Mouse (Mus musculus): ENCODE data around the gene Faiml. TPM values are rescaled to one million over a fixed set of nuclear protein-coding genes. Genes with fewer than 3 reads are reported as not detected.

Faiml gene
- polyA plus RNA-seq, 1 experiment from 2014 or later: not detected

DNA sequence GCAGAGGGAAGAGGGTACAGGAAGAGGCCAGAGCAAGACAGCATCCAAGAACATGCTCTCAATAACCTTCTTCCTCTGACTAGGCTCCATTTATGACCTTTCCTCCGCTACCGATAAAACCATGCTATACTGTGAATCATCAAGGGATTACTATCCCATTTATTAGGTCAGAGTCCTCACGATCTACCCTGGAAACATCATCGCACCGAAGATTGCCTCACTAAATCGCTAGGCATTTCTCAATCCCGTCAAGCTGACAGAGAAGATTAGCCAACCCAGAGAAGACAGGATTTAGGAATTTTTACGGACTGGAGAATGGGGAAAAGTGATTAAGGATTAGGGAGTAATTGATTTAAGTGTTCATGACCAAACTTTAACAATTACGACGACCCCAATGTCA, 1.2 kb upstream of the Faiml start:
- no peak for DNase-seq (ENCODE audit: low spot score)
- Histone ChIP-seq H3K4me3 (no peak overlapping the region), H3K27me3 (replicated peaks; ENCODE audit: low read depth, poor library complexity, severe bottlenecking) (no peaks in the 10 kb centered on the region), H3K9me3 (no peaks in the 10 kb centered on the region), H3K36me3 (replicated peaks) (no peaks in the 10 kb centered on the region), H3K27ac (replicated peaks) (no peak overlapping the region), H3K4me1 (peaks cover 5% of the 10 kb centered on the region; the same call in 1 of the 2 replicates)
- 85% methylated on average over 10 of the region's 10 CpGs for WGBS

DNA sequence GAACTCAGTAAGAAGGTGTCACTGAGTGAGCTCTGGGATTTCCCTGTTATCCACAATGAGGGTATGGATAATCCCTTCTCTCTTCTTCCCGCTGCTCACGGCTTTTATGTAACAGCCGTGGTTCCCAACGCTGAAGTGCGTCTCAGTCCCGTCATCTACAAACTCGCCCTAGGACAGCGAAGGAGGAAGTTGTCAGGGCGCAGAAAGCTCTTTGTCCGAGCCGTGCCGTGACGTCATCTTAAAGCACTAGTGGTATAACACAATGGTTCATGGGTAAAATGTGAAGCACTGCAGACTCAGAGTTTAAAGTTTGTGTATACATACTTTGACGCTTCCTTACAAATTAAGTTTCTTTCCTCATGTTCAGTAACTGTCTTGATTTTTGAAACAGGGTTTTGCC, 7.6 kb downstream of the Faiml start:
- WGBS: 89% methylated on average over 14 of the region's 14 CpGs
- Histone ChIP-seq H3K27me3 (replicated peaks; ENCODE audit: low read depth, poor library complexity, severe bottlenecking) (no peaks in the 10 kb centered on the region), H3K4me1 (no peaks in the 10 kb centered on the region), H3K27ac (replicated peaks) (no peak overlapping the region), H3K9me3 (no peaks in the 10 kb centered on the region), H3K36me3 (replicated peaks) (no peaks in the 10 kb centered on the region), H3K4me3 (no peak overlapping the region)
- DNase-seq (ENCODE audit: low spot score): no peak

- H3K27ac ChIP-seq (replicated peaks): no peak overlapping the region
- no peaks in the 10 kb centered on the region for H3K9me3 ChIP-seq
- H3K27me3 ChIP-seq (replicated peaks; ENCODE audit: low read depth, poor library complexity, severe bottlenecking): no peaks in the 10 kb centered on the region
- WGBS: 66% methylated on average over 3 of the region's 3 CpGs
- no peak for DNase-seq (ENCODE audit: low spot score)
- no peaks in the 10 kb centered on the region for H3K36me3 ChIP-seq (replicated peaks)
- no peaks in the 10 kb centered on the region for H3K4me1 ChIP-seq
- no peak overlapping the region for H3K4me3 ChIP-seq
Measured at GRCm38 (mm10) chr9:99224583-99224982, 12.5 kb downstream of the Faiml start.

DNA sequence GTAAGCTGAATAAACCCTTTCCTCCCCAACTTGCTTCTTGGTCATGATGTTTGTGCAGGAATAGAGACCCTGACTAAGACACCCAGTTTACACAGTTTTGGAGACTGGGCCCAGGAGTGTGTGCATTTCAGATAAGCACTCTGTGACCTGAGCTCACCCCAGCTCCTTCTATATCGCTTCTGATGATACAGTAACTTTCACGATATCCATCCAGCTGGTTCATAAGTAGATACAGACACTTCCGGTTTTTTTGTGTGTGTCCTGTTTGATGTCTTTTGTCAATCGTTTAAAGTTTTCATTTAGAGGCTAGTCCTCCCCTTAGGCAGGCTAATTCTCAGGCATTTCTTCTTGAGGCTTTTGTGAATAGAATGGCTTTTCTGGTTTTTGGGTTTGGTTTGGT, 15.4 kb downstream of the Faiml start:
- Histone ChIP-seq H3K4me1 (no peaks in the 10 kb centered on the region), H3K36me3 (replicated peaks) (no peaks in the 10 kb centered on the region), H3K4me3 (no peak overlapping the region), H3K27me3 (replicated peaks; ENCODE audit: low read depth, poor library complexity, severe bottlenecking) (no peaks in the 10 kb centered on the region), H3K9me3 (no peaks in the 10 kb centered on the region), H3K27ac (replicated peaks) (no peak overlapping the region)
- WGBS: 89% methylated on average over 4 of the region's 4 CpGs
- no peak for DNase-seq (ENCODE audit: low spot score)

DNA sequence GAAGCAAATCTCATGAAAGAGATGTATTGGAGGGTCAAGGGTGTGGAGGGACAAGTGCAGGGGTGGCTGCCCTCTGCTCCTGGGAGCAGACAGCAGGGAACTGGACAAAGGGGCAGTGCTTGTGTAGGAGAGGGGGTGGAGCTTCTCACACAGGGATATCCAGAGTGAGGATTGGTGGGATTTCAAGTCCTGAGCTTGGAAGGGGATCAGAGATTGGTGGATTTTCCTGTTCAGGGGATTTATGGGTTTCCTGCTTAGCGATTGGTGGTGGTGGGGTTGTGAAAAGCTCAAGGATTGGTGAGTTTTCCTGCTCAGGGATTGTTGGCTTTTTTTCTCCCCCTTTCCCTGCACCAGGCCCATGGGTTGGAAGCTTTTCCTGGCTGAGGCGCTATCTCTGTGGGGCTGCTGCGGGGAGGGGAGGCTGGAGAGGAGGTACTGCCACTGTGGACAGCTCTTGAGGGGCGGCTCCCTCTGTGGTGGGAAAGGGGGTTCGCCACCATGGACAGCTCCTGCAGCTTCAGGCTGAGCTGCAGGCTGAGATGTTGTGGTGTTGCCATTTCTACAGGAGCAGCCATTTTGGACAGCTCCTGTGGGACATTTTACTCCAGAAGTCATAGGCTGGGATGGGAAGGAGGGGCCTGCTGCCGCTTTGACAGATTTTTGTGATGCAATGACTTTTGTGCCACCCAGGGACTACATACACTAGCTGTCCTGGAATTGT, 18.9 kb downstream of the Faiml start:
- WGBS: 22% methylated on average over 6 of the region's 6 CpGs
- DNase-seq (ENCODE audit: low spot score): peak; percentile 84
- no peak overlapping the region for H3K4me3 ChIP-seq
- H3K9me3 ChIP-seq: no peaks in the 10 kb centered on the region
- no peak overlapping the region for H3K27ac ChIP-seq (replicated peaks)
- H3K27me3 ChIP-seq (replicated peaks; ENCODE audit: low read depth, poor library complexity, severe bottlenecking): no peaks in the 10 kb centered on the region
- no peaks in the 10 kb centered on the region for H3K36me3 ChIP-seq (replicated peaks)
- H3K4me1 ChIP-seq: no peaks in the 10 kb centered on the region

DNA sequence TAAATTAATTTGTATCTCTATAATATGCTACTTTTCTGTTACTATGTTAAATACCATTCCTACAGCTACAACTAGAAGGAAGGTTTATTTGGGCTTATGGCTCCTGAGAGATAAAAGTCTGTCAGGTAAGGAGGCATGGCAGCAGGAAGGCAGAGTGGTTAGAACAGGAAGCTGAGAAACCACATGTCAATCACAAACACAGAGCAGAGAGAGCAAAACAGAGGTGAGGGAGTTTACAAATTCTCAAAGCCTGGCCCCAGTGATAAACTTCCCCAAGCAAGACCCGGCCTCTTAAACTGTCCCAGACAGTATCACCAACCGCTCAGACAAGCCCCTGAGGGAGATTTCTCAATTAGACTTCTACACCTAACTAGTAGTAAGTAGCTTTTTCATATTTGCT, 20.9 kb downstream of the Faiml start:
- H3K4me3 ChIP-seq: no peak overlapping the region
- DNase-seq (ENCODE audit: low spot score): no peak
- no peak overlapping the region for H3K27ac ChIP-seq (replicated peaks)
- H3K9me3 ChIP-seq: no peaks in the 10 kb centered on the region
- peaks cover 1% of the 10 kb centered on the region; the same call in 1 of the 2 replicates for H3K4me1 ChIP-seq
- H3K36me3 ChIP-seq (replicated peaks): no peaks in the 10 kb centered on the region
- no peaks in the 10 kb centered on the region for H3K27me3 ChIP-seq (replicated peaks; ENCODE audit: low read depth, poor library complexity, severe bottlenecking)
- whole genome bisulfite sequencing: 62% methylated on average over 2 of the region's 2 CpGs

DNA sequence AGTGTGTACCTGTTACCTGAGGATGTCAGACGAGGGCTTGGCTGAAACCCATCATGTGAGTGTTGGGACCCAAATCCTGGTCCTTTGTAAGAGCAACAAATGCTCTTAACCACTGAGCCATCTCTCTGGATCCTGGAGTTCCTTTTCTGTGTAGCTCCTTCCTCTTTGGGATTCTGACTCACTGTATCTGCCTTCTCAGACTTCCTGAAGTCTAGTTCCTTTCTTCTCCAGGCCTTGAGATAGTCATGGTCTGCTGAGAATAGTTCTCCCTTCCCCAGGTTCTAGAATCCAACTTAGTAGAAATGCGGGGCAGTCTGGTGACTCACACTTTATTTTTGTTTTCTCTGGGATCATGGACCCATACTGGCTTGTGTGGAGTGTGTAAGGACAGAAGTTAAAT, 24.4 kb downstream of the Faiml start:
- no peak for DNase-seq (ENCODE audit: low spot score)
- no peaks in the 10 kb centered on the region for H3K36me3 ChIP-seq (replicated peaks)
- no peaks in the 10 kb centered on the region for H3K9me3 ChIP-seq
- no peak overlapping the region for H3K27ac ChIP-seq (replicated peaks)
- 77% methylated on average over 2 of the region's 2 CpGs for WGBS
- H3K27me3 ChIP-seq (replicated peaks; ENCODE audit: low read depth, poor library complexity, severe bottlenecking): no peaks in the 10 kb centered on the region
- peaks cover 5% of the 10 kb centered on the region; the same call in 1 of the 2 replicates for H3K4me1 ChIP-seq
- H3K4me3 ChIP-seq: no peak overlapping the region

DNA sequence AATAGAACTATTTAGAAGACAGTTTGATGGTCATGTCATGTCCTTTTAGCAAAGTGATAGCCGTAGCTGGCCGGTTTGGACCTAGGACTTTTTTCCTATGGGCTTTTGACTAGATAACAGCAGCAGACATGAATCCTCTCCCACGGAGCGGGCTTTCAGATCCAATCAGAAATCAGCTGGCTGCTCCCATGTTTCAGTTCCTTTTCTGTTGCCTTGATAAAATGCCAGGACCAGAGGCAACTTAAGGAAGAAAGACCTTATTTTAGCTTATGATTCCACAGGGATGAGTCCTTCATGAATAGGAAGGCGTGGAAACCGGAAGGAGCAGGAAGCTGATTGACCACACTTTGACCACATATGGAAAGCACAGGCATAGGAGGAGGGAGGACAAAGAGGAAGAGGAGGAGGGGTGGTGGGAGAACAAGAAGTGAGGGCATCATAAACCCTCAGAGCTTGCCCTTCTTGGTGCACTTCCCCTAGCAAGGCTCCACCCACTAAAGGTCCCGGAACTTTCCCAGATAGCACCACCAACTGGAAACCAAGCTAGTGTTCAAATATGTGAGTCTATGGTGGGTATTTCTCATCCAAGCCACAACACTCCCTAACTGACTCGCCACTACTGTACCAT, 53.9 kb downstream of the Faiml start:
- Histone ChIP-seq H3K36me3 (replicated peaks) (no peaks in the 10 kb centered on the region), H3K27me3 (replicated peaks; ENCODE audit: low read depth, poor library complexity, severe bottlenecking) (no peaks in the 10 kb centered on the region), H3K9me3 (no peaks in the 10 kb centered on the region), H3K4me3 (no peak overlapping the region), H3K27ac (replicated peaks) (no peak overlapping the region), H3K4me1 (0 out of 2 replicates have a peak, but pooled peaks cover 3% of the 10 kb centered on the region)
- 86% methylated on average over 8 of the region's 8 CpGs for WGBS
- DNase-seq (ENCODE audit: low spot score): no peak

GRCm38 (mm10) chr9:99182121-99182520, 54.9 kb downstream of the Faiml start:
- WGBS: 86% methylated on average over 7 of the region's 7 CpGs
- DNase-seq (ENCODE audit: low spot score): no peak
- H3K4me1 ChIP-seq: 0 out of 2 replicates have a peak, but pooled peaks cover 3% of the 10 kb centered on the region
- no peaks in the 10 kb centered on the region for H3K9me3 ChIP-seq
- no peaks in the 10 kb centered on the region for H3K36me3 ChIP-seq (replicated peaks)
- H3K27ac ChIP-seq (replicated peaks): no peak overlapping the region
- H3K4me3 ChIP-seq: no peak overlapping the region
- H3K27me3 ChIP-seq (replicated peaks; ENCODE audit: low read depth, poor library complexity, severe bottlenecking): no peaks in the 10 kb centered on the region

DNA sequence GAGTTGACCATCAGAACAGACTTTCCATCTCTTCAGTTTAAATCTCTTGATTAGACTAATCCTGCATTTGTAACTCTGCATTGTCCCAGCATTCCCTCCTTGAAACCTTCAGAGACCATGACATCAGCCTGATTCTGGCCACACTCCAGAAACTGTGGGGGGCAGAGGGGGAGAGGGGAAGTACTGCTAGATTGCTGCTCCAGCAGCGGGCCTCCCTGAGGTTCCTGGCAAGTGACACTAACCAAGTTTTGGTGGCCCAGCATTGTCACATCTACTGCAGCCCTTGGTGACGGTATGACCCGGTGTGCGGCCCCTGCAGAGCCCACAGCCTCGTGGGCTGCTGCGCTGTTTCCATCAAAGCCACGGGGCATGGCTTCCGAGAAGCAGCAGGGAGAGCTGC, 56.8 kb downstream of the Faiml start:
- no peak overlapping the region for H3K4me3 ChIP-seq
- 60% methylated on average over 8 of the region's 8 CpGs for WGBS
- H3K36me3 ChIP-seq (replicated peaks): no peaks in the 10 kb centered on the region
- H3K4me1 ChIP-seq: 0 out of 2 replicates have a peak, but pooled peaks cover 3% of the 10 kb centered on the region
- DNase-seq (ENCODE audit: low spot score): no peak
- H3K27me3 ChIP-seq (replicated peaks; ENCODE audit: low read depth, poor library complexity, severe bottlenecking): no peaks in the 10 kb centered on the region
- H3K9me3 ChIP-seq: no peaks in the 10 kb centered on the region
- H3K27ac ChIP-seq (replicated peaks): no peak overlapping the region

Other genes with a start within 250 kb of the Faiml start
- gene Gm1123, start 201.5 kb downstream of the Faiml start, polyA plus RNA-seq (2016; fragmentation: Nextera tagmentation; extraction: Ambion mirVana): not detected in 2 replicates
- gene Pik3cb, start 96.6 kb downstream of the Faiml start, polyA plus RNA-seq (2016; fragmentation: Nextera tagmentation; extraction: Ambion mirVana): 1.3 and 1.4 TPM in 2 replicates
- 42.4 and 46.8 TPM in 2 replicates for gene Cep70, start 6.1 kb upstream of the Faiml start, polyA plus RNA-seq (2016; fragmentation: Nextera tagmentation; extraction: Ambion mirVana)
- gene Esyt3, start 121.3 kb upstream of the Faiml start, polyA plus RNA-seq (2016; fragmentation: Nextera tagmentation; extraction: Ambion mirVana): 0.21 and 0.33 TPM in 2 replicates
- gene Mras, start 200.1 kb upstream of the Faiml start, polyA plus RNA-seq (2016; fragmentation: Nextera tagmentation; extraction: Ambion mirVana): 9.9 and 10.8 TPM in 2 replicates
- gene Nme9, start 214.2 kb upstream of the Faiml start, polyA plus RNA-seq (2016; fragmentation: Nextera tagmentation; extraction: Ambion mirVana): not detected in 2 replicates

All from embryonic facial prominence, embryonic 10.5 days (tissue).